Mouse (Mus musculus) kidney, adult 2 months (tissue): Measurements from ENCODE around the gene Zscan26. TPM values are rescaled to one million over a fixed set of nuclear protein-coding genes. Genes with fewer than 3 reads are reported as not detected.
"Not testable (repeated sequence)": the region's sequence is repeated elsewhere in the genome, so short reads cannot be mapped to it uniquely, and the experiment has no call there.

Experiments used
- DNase-seq: peaks from one replicate; pipeline ENCODE4 v3.0.0; 2021
- H3K27ac ChIP-seq: fragments of 200-500 bp; 2 replicates; pipeline ENCODE4 v1.5.1; 2012; ENCODE audit warnings: low read depth, low read length, control low read depth, inconsistent platforms; ENCODE audit not compliant: insufficient read depth
- H3K27me3 ChIP-seq: fragments of 200-500 bp; replicated peaks from 2 replicates; pipeline ENCODE4 v1.6.1; 2012; ENCODE audit warnings: mild to moderate bottlenecking, moderate library complexity, low read length, inconsistent platforms; ENCODE audit not compliant: control insufficient read depth, insufficient read depth
- H3K36me3 ChIP-seq: fragments of 200-500 bp; 2 replicates; pipeline ENCODE4 v1.6.1; 2012; ENCODE audit warnings: mild to moderate bottlenecking, moderate library complexity, low read length, inconsistent platforms; ENCODE audit not compliant: control insufficient read depth, insufficient read depth
- H3K4me1 ChIP-seq: fragments of 200-500 bp; 2 replicates; pipeline ENCODE4 v1.6.1; 2011; ENCODE audit warnings: low read length; ENCODE audit not compliant: control insufficient read depth, insufficient read depth
- H3K4me3 ChIP-seq: fragments of 200-500 bp; 2 replicates; pipeline ENCODE4 v1.5.1; 2011; ENCODE audit warnings: mild to moderate bottlenecking, low read depth, low read length, control low read depth; ENCODE audit not compliant: insufficient read depth
- CTCF ChIP-seq: fragments of 200-500 bp; conservative IDR thresholded peaks from 2 replicates; pipeline ENCODE4 v1.5.1; 2011; ENCODE audit warnings: low read depth, mild to moderate bottlenecking, control low read depth, low read length, moderate library complexity, mixed read lengths; ENCODE audit not compliant: insufficient read depth, insufficient read length
- POLR2A ChIP-seq: fragments of 200-500 bp; IDR thresholded peaks from one replicate; pipeline ENCODE4 v1.6.1; 2011; ENCODE audit warnings: low read depth, low read length, control low read depth
- WGBS: fragments of 180-500 bp; shearing (Covaris S2); methylation state at CpG from one replicate; pipeline ENCODE4 v1.1.7; 2018; 5-methylcytosine and 5-hydroxymethylcytosine counted together
- polyA plus RNA-seq: library from polyadenylated mRNA; depleted of rRNA; stranded (reverse); fragments of >200 nt; gene quantifications from 2 replicates; pipeline ENCODE4 v1.2.3, GENCODE M21; 2012

The Zscan26 gene
- polyA plus RNA-seq, 1 experiment, result 14.7 TPM

- no peak overlapping the region for H3K27ac ChIP-seq
- TF ChIP-seq POLR2A (no peak), CTCF (no peak)
- H3K4me1 ChIP-seq, result no peaks in the 10 kb centered on the region
- no peaks in the 10 kb centered on the region for H3K27me3 ChIP-seq
- H3K4me3 ChIP-seq, result no peak overlapping the region
- H3K36me3 ChIP-seq, result no peaks in the 10 kb centered on the region
- WGBS, result 53% methylated on average over 4 of the region's 4 CpGs
- no peak for DNase-seq
Observed at GRCm38 (mm10) chr13:21472427-21472826, 18.9 kb upstream of the Zscan26 start.

- no peak for TF ChIP-seq CTCF
- no peak for TF ChIP-seq POLR2A
- 57% methylated on average over 9 of the region's 9 CpGs for WGBS
- DNase-seq, result no peak
Observed at GRCm38 (mm10) chr13:21469097-21469496, 15.6 kb upstream of the Zscan26 start.

GRCm38 (mm10) chr13:21468061-21469019 lies 14.8 kb upstream of the Zscan26 start, which contains the start of gene Nkapl:
TSS of gene Nkapl (minus strand) at chr13:21468509.
- H3K27me3 ChIP-seq, result no peaks in the 10 kb centered on the region
- TF ChIP-seq POLR2A (peak; percentile 41), CTCF (no peak)
- WGBS, result 1% methylated on average over 54 of the region's 54 CpGs
- H3K4me1 ChIP-seq, result no peaks in the 10 kb centered on the region
- H3K27ac ChIP-seq, result no peak within 1 kb of the TSS
- peak; percentile 89 for DNase-seq
- H3K36me3 ChIP-seq, result no peaks in the 10 kb centered on the region
- H3K4me3 ChIP-seq, result peak within 1 kb of the TSS; percentile 95

More at GRCm38 (mm10) chr13:21469097-21469496, 15.6 kb upstream of the Zscan26 start:
- Histone ChIP-seq H3K27ac (no peak overlapping the region), H3K4me1 (no peaks in the 10 kb centered on the region), H3K36me3 (no peaks in the 10 kb centered on the region), H3K4me3 (no peak overlapping the region), H3K27me3 (no peaks in the 10 kb centered on the region)

- DNase-seq, result no peak
- H3K36me3 ChIP-seq, result no peaks in the 10 kb centered on the region
- H3K27ac ChIP-seq, result no peak overlapping the region
- H3K4me3 ChIP-seq, result no peak overlapping the region
- WGBS, result 89% methylated on average over 10 of the region's 10 CpGs
- no peaks in the 10 kb centered on the region for H3K4me1 ChIP-seq
- no peak for TF ChIP-seq CTCF
- TF ChIP-seq POLR2A, result no peak
- H3K27me3 ChIP-seq, result no peaks in the 10 kb centered on the region
Observed at GRCm38 (mm10) chr13:21467336-21467735, 13.8 kb upstream of the Zscan26 start.

- H3K4me1 ChIP-seq, H3K36me3 ChIP-seq, DNase-seq, H3K27ac ChIP-seq, H3K4me3 ChIP-seq, H3K27me3 ChIP-seq: not testable (repeated sequence)
- WGBS, result 50% methylated on average over 9 of the region's 9 CpGs
Observed at GRCm38 (mm10) chr13:21462516-21462915, 9.0 kb upstream of the Zscan26 start.

- TF ChIP-seq CTCF, result no peak
- no peak for TF ChIP-seq POLR2A
- Histone ChIP-seq H3K4me3 (no peak overlapping the region), H3K27me3 (no peaks in the 10 kb centered on the region), H3K36me3 (no peaks in the 10 kb centered on the region), H3K27ac (no peak overlapping the region), H3K4me1 (peaks cover 6% of the 10 kb centered on the region; the same call in 1 of the 2 replicates)
- WGBS, result 14% methylated on average over 4 of the region's 4 CpGs
- DNase-seq, result no peak
Observed at GRCm38 (mm10) chr13:21456347-21456746, 2.8 kb upstream of the Zscan26 start.

- TF ChIP-seq POLR2A (no peak), CTCF (no peak)
- Histone ChIP-seq H3K4me1 (peaks cover 6% of the 10 kb centered on the region; the same call in 1 of the 2 replicates), H3K27me3 (no peaks in the 10 kb centered on the region), H3K27ac (no peak overlapping the region), H3K4me3 (0 out of 2 replicates have a peak overlapping the region, but pooled peaks have one; percentile 97), H3K36me3 (0 out of 2 replicates have a peak, but pooled peaks cover 2% of the 10 kb centered on the region)
- no peak for DNase-seq
- WGBS, result 63% methylated on average over 3 of the region's 3 CpGs
Observed at GRCm38 (mm10) chr13:21454133-21454532, 603 bp upstream of the Zscan26 start.
